In genomic region chr17:40879528-40879923, GRCm38 (mm10) we compare ENCODE assay signal across 8 mouse cellular contexts. TPM values are rescaled to one million over a fixed set of nuclear protein-coding genes. Genes with fewer than 3 reads are reported as not detected.
DNase-seq lines count a peak whose midpoint lies in the region; ATAC-seq and TF ChIP-seq lines count a peak whose summit lies in the region.

No protein-coding gene starts in this region.

- ATAC-seq in embryonic facial prominence, embryonic 15.5 days (ENCODE audit: insufficient number of reproducible peaks, low FRiP score, low TSS enrichment, low read depth): no peak
- no peak for ATAC-seq in limb, embryonic 12.5 days (ENCODE audit: insufficient number of reproducible peaks, insufficient read depth, low FRiP score, low TSS enrichment, low read depth)

- H3K4me2 ChIP-seq in embryonic facial prominence, embryonic 15.5 days (replicated peaks): peak overlapping the region; percentile 87
- peak overlapping the region; percentile 87 for H3K4me2 ChIP-seq in limb, embryonic 12.5 days

- WGBS in lung, adult 2 months: 6% methylated on average over 6 of the region's 6 CpGs
- 13% methylated on average over 6 of the region's 6 CpGs for WGBS in embryonic facial prominence, embryonic 15.5 days
- 9% methylated on average over 6 of the region's 6 CpGs for WGBS in limb, embryonic 12.5 days
- WGBS in olfactory bulb, adult 2 months: 32% methylated on average over 6 of the region's 6 CpGs

- TF ChIP-seq CTCF in lung, adult 2 months (IDR thresholded peaks at IDR 0.05; ENCODE audit: insufficient read depth, low read length): no peak
- TF ChIP-seq CTCF in olfactory bulb, adult 2 months (IDR thresholded peaks at IDR 0.05; ENCODE audit: insufficient read depth, low read depth, low read length): no peak

- intact Hi-C loops in left cerebral cortex, postnatal 25 days (cut with DNase I): no loop called here

- H3K27ac ChIP-seq in embryonic facial prominence, embryonic 15.5 days (replicated peaks): no peak overlapping the region
- no peak overlapping the region for H3K27ac ChIP-seq in limb, embryonic 12.5 days
- H3K27ac ChIP-seq in olfactory bulb, adult 2 months (ENCODE audit: insufficient read depth, low read depth, low read length): no peak overlapping the region

- H3K9ac ChIP-seq in embryonic facial prominence, embryonic 15.5 days: peak overlapping the region; percentile 54; the same call in 1 of the 2 replicates
- peak overlapping the region; percentile 66 for H3K9ac ChIP-seq in limb, embryonic 12.5 days (replicated peaks)

- no peaks in the 10 kb centered on the region for H3K27me3 ChIP-seq in embryonic facial prominence, embryonic 15.5 days
- no peaks in the 10 kb centered on the region for H3K27me3 ChIP-seq in limb, embryonic 12.5 days

- peaks cover 14% of the 10 kb centered on the region for H3K4me1 ChIP-seq in lung, adult 2 months (ENCODE audit: control insufficient read depth, insufficient read depth, low read length)
- peaks cover 7% of the 10 kb centered on the region; the same call in 1 of the 2 replicates for H3K4me1 ChIP-seq in embryonic facial prominence, embryonic 15.5 days
- H3K4me1 ChIP-seq in limb, embryonic 12.5 days (replicated peaks): no peaks in the 10 kb centered on the region
- peaks cover 4% of the 10 kb centered on the region; the same call in 1 of the 2 replicates for H3K4me1 ChIP-seq in olfactory bulb, adult 2 months (ENCODE audit: control insufficient read depth, insufficient read depth, low read length)

- H3K36me3 ChIP-seq in embryonic facial prominence, embryonic 15.5 days: no peaks in the 10 kb centered on the region
- H3K36me3 ChIP-seq in limb, embryonic 12.5 days: no peaks in the 10 kb centered on the region

- no peak for DNase-seq in lung, adult 2 months
- DNase-seq in lung, adult 18-20 months: no peak
- DNase-seq in adrenal gland, adult (ENCODE audit: inconsistent age in 2 of 2, low spot score in 1 of 2): no peak
- DNase-seq in adrenal gland, postnatal 4 days (ENCODE audit: low spot score in 2 of 2): no peak
- no peak for DNase-seq in left cerebral cortex, postnatal 25 days (ENCODE audit: low spot score in 2 of 2)

- peak overlapping the region; percentile 71 for H3K4me3 ChIP-seq in lung, adult 2 months (replicated peaks; ENCODE audit: extremely low read depth, low read depth, low read length)
- peak overlapping the region; percentile 67 for H3K4me3 ChIP-seq in embryonic facial prominence, embryonic 15.5 days (replicated peaks)
- peak overlapping the region; percentile 59 for H3K4me3 ChIP-seq in limb, embryonic 12.5 days (replicated peaks)
- peak overlapping the region; percentile 64 for H3K4me3 ChIP-seq in olfactory bulb, adult 2 months (ENCODE audit: insufficient read depth, low read depth, low read length)

- TF ChIP-seq POLR2A in lung, adult 2 months (IDR thresholded peaks at IDR 0.05; ENCODE audit: borderline replicate concordance, extremely low read depth, low read depth, low read length): no peak
- TF ChIP-seq POLR2A in olfactory bulb, adult 2 months (IDR thresholded peaks at IDR 0.05; ENCODE audit: insufficient read depth, low read depth, low read length): no peak

- no peaks in the 10 kb centered on the region for H3K9me3 ChIP-seq in embryonic facial prominence, embryonic 15.5 days (replicated peaks)
- no peaks in the 10 kb centered on the region for H3K9me3 ChIP-seq in limb, embryonic 12.5 days

RNA-seq across cellular contexts. Expression of gene 9130008F23Rik, which starts 0.8 kb away (rescaled TPM):
- 3.0 and 4.4 TPM in 2 replicates for polyA plus RNA-seq in lung, adult 2 months (2012; rRNA removed)
- polyA plus RNA-seq in embryonic facial prominence, embryonic 15.5 days (2015; fragmentation: Nextera tagmentation; extraction: Ambion mirVana): 2.0 and 2.2 TPM in 2 replicates
- polyA plus RNA-seq in limb, embryonic 12.5 days (2016; fragmentation: Nextera tagmentation; extraction: Ambion mirVana): 1.1 and 1.5 TPM in 2 replicates
- not detected in 2 replicates for polyA plus RNA-seq in olfactory bulb, adult 2 months (2012; ENCODE audit: insufficient read depth, insufficient read length, low replicate concordance, missing spikeins)
- total RNA-seq in adrenal gland, postnatal 4 days (2021): 1 to 10 TPM in 1 of 2 experiments, under 1 TPM in 1; 0.90 to 1.0 TPM
- not detected for total RNA-seq in left cerebral cortex, postnatal 25 days (2021)

RNA-seq across cellular contexts. Expression of gene Glyatl3, which starts 34.6 kb away (rescaled TPM):
- not detected in 2 replicates for polyA plus RNA-seq in lung, adult 2 months (2012; rRNA removed)
- polyA plus RNA-seq in embryonic facial prominence, embryonic 15.5 days (2015; fragmentation: Nextera tagmentation; extraction: Ambion mirVana): 0.45 and 1.7 TPM in 2 replicates
- not detected in 2 replicates for polyA plus RNA-seq in limb, embryonic 12.5 days (2016; fragmentation: Nextera tagmentation; extraction: Ambion mirVana)
- polyA plus RNA-seq in olfactory bulb, adult 2 months (2012; ENCODE audit: insufficient read depth, insufficient read length, low replicate concordance, missing spikeins): not detected in 2 replicates
- not detected for total RNA-seq in adrenal gland, postnatal 4 days (2021)
- not detected for total RNA-seq in left cerebral cortex, postnatal 25 days (2021)

RNA-seq across cellular contexts. Expression of gene Mut, which starts 55.0 kb away (rescaled TPM):
- polyA plus RNA-seq in lung, adult 2 months (2012; rRNA removed): 9.9 and 12.9 TPM in 2 replicates
- polyA plus RNA-seq in embryonic facial prominence, embryonic 15.5 days (2015; fragmentation: Nextera tagmentation; extraction: Ambion mirVana): 31.8 and 32.2 TPM in 2 replicates
- polyA plus RNA-seq in limb, embryonic 12.5 days (2016; fragmentation: Nextera tagmentation; extraction: Ambion mirVana): 35.8 and 37.1 TPM in 2 replicates
- polyA plus RNA-seq in olfactory bulb, adult 2 months (2012; ENCODE audit: insufficient read depth, insufficient read length, low replicate concordance, missing spikeins): not detected in 2 replicates
- 10 to 100 TPM; 87.0 to 91.3 TPM for total RNA-seq in adrenal gland, postnatal 4 days (2021)
- total RNA-seq in left cerebral cortex, postnatal 25 days (2021): 10 to 100 TPM; 40.3 to 41.9 TPM

RNA-seq across cellular contexts. Expression of gene Cenpq, which starts 55.3 kb away (rescaled TPM):
- polyA plus RNA-seq in lung, adult 2 months (2012; rRNA removed): 0.42 and 0.47 TPM in 2 replicates
- polyA plus RNA-seq in embryonic facial prominence, embryonic 15.5 days (2015; fragmentation: Nextera tagmentation; extraction: Ambion mirVana): 19.5 and 21.0 TPM in 2 replicates
- polyA plus RNA-seq in limb, embryonic 12.5 days (2016; fragmentation: Nextera tagmentation; extraction: Ambion mirVana): 32.1 and 33.7 TPM in 2 replicates
- polyA plus RNA-seq in olfactory bulb, adult 2 months (2012; ENCODE audit: insufficient read depth, insufficient read length, low replicate concordance, missing spikeins): not detected in 2 replicates
- 10 to 100 TPM; 12.4 to 12.5 TPM for total RNA-seq in adrenal gland, postnatal 4 days (2021)
- 1 to 10 TPM; 5.2 to 5.6 TPM for total RNA-seq in left cerebral cortex, postnatal 25 days (2021)
